Mouse (Mus musculus): Measurements from ENCODE around the gene Gm853.

DNA sequence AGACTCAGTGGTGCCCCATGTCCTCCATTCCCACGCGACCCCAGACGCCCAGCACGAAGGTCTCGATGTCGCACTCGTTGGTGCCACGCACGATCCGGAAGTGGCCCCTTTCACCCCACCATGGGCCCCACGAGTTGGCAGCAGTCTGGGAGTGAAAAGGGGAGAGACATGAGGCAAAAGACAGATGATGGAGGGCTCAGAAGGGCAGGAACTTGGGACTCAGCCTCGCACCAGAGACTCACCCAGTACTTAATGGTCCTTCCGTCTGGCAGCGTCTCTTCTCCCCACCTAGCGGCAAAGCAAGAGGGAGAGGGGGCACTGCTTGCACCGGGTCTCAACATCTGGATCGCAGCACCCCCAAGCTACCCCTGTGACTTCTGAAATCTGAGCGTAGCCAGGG is 56.1 kb downstream of the Gm853 start:
- TF ChIP-seq CTCF (IDR thresholded peaks at IDR 0.05; ENCODE audit: control insufficient read depth, insufficient read depth, low read length) = no peak
- no peak for TF ChIP-seq POLR2A (IDR thresholded peaks at IDR 0.05; ENCODE audit: borderline replicate concordance, control insufficient read depth, low read depth, low read length)

All from bone marrow, adult 2 months (tissue).